Mouse (Mus musculus) C2C12 (cell line): ENCODE results near the gene Unc119. TPM values are rescaled to one million over a fixed set of nuclear protein-coding genes. Genes with fewer than 3 reads are reported as not detected.

Source experiments
- H3K27me3 ChIP-seq: one replicate; pipeline ENCODE4 v1.6.1; 2011; ENCODE audit not compliant: control insufficient read depth, insufficient read depth, insufficient read length
- H3K36me3 ChIP-seq: one replicate; pipeline ENCODE4 v1.6.1; 2011; ENCODE audit not compliant: control insufficient read depth, insufficient read depth
- H3K4me3 ChIP-seq: one replicate; pipeline ENCODE4 v1.5.1; 2011; ENCODE audit warnings: mild to moderate bottlenecking, control low read depth; ENCODE audit not compliant: poor library complexity, insufficient read depth, severe bottlenecking
- H3K79me2 ChIP-seq: one replicate; pipeline ENCODE4 v1.6.1; 2011; ENCODE audit not compliant: control insufficient read depth, insufficient read depth
- H3K79me3 ChIP-seq: one replicate; pipeline ENCODE4 v1.6.1; 2011; ENCODE audit warnings: low read depth, control low read depth
- H3ac ChIP-seq: one replicate; pipeline ENCODE3; 2011; ENCODE audit warnings: low read depth; ENCODE audit not compliant: control insufficient read depth, insufficient read length
- CEBPB ChIP-seq: IDR thresholded peaks from one replicate; pipeline ENCODE4 v1.6.1; 2011; ENCODE audit warnings: low read depth, mild to moderate bottlenecking, control low read depth, moderate library complexity
- CTCF ChIP-seq: IDR thresholded peaks from one replicate; pipeline ENCODE4 v1.5.1; 2011; ENCODE audit not compliant: control insufficient read depth, insufficient read depth, insufficient read length
- FOSL1 ChIP-seq: IDR thresholded peaks from one replicate; pipeline ENCODE4 v1.8.0; 2011; ENCODE audit warnings: mild to moderate bottlenecking, low read length; ENCODE audit not compliant: poor library complexity, insufficient read depth, severe bottlenecking
- MAX ChIP-seq: IDR thresholded peaks from one replicate; pipeline ENCODE4 v1.6.1; 2011; ENCODE audit warnings: mild to moderate bottlenecking, control low read depth
- MYOD1 ChIP-seq: IDR thresholded peaks from one replicate; pipeline ENCODE4 v1.6.1; 2011; ENCODE audit warnings: low read depth; ENCODE audit not compliant: control insufficient read depth, insufficient read length
- MYOG ChIP-seq: IDR thresholded peaks from one replicate; pipeline ENCODE4 v1.6.1; 2011; ENCODE audit not compliant: control insufficient read depth, insufficient read length; ENCODE audit errors: extremely low read depth
- USF1 ChIP-seq: IDR thresholded peaks from one replicate; pipeline ENCODE4 v1.6.1; 2011; ENCODE audit warnings: low read depth, mild to moderate bottlenecking, control low read depth, moderate library complexity
- polyA plus RNA-seq: library from polyadenylated mRNA; unstranded; fragments of >200 nt; fragmentation: generic; extraction: Trizol; gene quantifications from one replicate; pipeline ENCODE4 v1.2.1, GENCODE M21; 2012; ENCODE audit warnings: missing spikeins

Gene Unc119
- polyA plus RNA-seq, 1 experiment, result 29.5 TPM

DNA sequence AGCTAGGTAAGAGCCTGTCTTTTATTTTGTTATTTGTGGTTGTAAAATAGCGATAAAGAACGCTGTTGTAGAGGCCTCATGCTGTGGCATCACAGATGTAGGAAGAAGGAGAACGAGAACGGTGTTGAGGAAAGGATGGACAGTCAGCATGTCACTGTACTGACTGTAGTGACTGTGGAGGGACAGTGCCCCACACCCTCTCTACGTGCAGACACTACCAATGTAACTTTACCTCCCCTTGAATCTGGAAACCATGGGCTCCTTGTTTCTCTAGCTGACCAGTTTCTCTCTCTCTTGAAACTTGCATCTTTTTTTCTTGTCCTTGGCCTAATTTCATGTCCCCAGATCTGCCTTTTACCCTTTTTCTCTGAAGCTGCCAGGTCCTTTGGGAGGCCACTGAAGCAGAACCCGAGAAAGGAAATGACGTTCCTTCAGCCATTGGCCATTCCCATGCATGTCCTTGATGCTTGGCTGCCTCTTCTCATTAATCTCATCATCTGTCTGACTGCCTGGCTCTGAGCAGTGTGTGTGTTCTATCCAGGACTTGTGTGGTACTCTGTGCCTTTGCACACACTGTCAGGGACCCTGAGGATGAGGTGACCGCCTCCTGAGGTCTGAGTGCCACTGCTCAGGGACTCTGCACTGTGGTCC is 32.3 kb upstream of the Unc119 start:
- Histone ChIP-seq H3K4me3 (no peak overlapping the region), H3K79me2 (peaks cover 38% of the 10 kb centered on the region), H3K36me3 (peaks cover 93% of the 10 kb centered on the region), H3ac (no peak overlapping the region), H3K27me3 (no peaks in the 10 kb centered on the region), H3K79me3 (peaks cover 21% of the 10 kb centered on the region)
- TF ChIP-seq CTCF, result no peak
- no peak for TF ChIP-seq MYOD1
- no peak for TF ChIP-seq MAX
- TF ChIP-seq FOSL1, result no peak
- no peak for TF ChIP-seq USF1
- TF ChIP-seq CEBPB, result no peak
- no peak for TF ChIP-seq MYOG

DNA sequence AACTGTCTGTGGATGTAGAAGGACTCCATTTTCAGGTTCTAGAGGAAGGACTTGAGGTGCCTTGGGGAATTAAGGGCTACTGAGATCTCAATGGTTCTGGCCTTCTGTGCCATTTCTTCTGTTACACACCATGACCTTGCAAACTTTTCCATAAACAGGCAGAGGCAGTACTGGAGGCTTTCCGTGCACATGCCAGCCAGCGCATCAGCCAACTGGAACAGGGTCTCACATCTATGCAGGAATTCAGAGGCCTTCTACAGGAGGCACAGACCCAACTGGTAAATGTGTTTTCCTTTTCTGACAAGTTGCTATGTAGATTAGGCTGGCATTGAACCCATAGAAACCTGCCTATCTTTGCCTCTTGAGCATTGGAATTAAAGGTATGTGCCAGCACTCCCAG is 29.6 kb upstream of the Unc119 start:
- Histone ChIP-seq H3ac (no peak overlapping the region), H3K79me2 (peaks cover 12% of the 10 kb centered on the region), H3K36me3 (peaks cover 95% of the 10 kb centered on the region), H3K4me3 (no peak overlapping the region), H3K27me3 (no peaks in the 10 kb centered on the region), H3K79me3 (peaks cover 4% of the 10 kb centered on the region)
- no peak for TF ChIP-seq MYOD1

DNA sequence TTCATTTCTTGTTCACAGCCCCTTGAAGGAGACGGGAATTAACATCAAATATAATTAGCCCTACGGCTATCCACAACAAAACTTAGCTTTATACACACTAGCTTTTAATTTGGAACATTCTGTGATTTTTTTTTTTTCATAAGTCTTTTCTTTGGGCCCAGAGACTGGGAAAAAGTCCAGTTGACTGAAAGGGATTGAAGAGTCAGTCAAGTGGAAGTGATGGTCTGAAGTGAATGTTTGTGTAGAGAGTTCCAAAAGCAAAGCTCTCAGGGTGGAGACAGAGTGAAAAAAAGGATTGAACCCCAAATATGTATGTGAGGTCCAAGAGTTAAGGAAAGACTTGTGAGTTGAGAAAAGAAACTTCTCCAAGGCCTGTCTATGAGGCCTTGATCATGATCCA is 24.9 kb upstream of the Unc119 start:
- peaks cover 92% of the 10 kb centered on the region for H3K36me3 ChIP-seq

DNA sequence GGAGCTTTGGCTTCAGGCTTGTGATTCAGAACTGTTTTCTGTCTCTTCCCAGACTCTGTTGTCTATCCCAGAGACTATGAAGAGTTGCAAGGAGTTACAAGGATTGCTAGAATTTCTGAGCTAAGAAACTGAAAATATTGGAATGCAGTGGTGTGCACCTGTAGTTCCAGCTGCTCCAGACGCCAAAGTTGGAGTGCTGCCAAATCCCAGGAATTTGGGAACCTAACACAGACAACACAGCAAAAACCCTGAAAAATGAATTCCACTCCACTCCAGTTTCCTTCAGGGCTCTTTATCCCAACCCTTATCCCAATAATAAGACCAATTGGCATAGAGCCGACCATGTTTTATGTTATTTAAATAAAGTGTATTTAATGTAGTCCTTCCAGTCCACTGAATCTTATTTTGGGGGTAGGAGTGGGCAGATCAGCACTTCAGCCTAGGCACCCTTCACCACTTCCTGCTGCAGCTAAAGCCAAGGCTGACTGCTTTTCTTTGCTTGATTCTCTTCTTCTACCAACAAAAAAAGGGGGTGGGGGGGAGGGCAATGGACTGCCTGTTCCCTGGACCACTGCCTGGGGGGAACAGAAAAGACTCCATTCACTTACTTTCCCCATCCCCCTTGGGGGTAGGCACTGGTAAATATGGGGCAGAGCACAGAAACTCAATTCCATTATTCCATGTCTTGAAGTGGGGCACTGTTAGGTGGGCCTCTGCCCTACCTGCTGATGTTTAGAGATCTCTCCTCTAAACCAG is 21.0 kb upstream of the Unc119 start:
- no peak for TF ChIP-seq CTCF
- H3ac ChIP-seq, result no peak overlapping the region
- H3K27me3 ChIP-seq, result no peaks in the 10 kb centered on the region
- peaks cover 61% of the 10 kb centered on the region for H3K36me3 ChIP-seq
- H3K79me2 ChIP-seq, result no peaks in the 10 kb centered on the region
- no peak overlapping the region for H3K4me3 ChIP-seq
- H3K79me3 ChIP-seq, result no peaks in the 10 kb centered on the region

More for the DNA sequence above, 24.9 kb upstream of the Unc119 start:
- Histone ChIP-seq H3K79me2 (no peaks in the 10 kb centered on the region), H3ac (no peak overlapping the region), H3K27me3 (no peaks in the 10 kb centered on the region), H3K79me3 (no peaks in the 10 kb centered on the region), H3K4me3 (no peak overlapping the region)
- TF ChIP-seq MYOG (no peak), CEBPB (no peak), USF1 (no peak), MAX (no peak), FOSL1 (no peak), CTCF (no peak), MYOD1 (no peak)

DNA sequence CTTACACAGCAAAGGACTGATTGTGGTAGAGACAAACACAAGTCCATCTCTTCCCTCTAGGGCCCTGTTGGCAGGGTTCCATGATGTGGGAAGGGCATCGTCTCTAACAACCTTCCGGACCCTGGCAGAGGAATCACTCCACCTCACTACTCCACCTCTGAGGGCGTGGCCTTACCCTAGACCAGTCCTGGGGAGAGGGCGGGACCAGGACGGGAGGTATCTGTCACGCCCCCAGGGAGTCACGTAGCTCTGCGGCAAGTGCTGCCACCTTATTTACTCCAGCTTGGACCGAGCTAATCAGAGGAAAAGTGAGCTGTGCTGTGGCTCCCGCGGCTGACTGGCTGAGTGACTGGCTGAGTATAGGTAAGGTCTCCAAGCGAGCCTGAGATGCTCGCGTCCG is 20.4 kb upstream of the Unc119 start, which contains the start of gene Aldoc:
Aldoc (plus strand) TSS at position 109 of the 400 bp plus-strand sequence.
- H3K4me3 ChIP-seq, result no peak within 1 kb of the TSS
- no peaks in the 10 kb centered on the region for H3K79me2 ChIP-seq
- H3K79me3 ChIP-seq, result no peaks in the 10 kb centered on the region
- H3K27me3 ChIP-seq, result no peaks in the 10 kb centered on the region
- no peak for TF ChIP-seq MYOG
- TF ChIP-seq CTCF, result no peak
- no peak for TF ChIP-seq MYOD1
- TF ChIP-seq MAX, result no peak
- TF ChIP-seq USF1, result no peak
- TF ChIP-seq FOSL1, result no peak
- H3ac ChIP-seq, result no peak within 1 kb of the TSS
- peaks cover 55% of the 10 kb centered on the region for H3K36me3 ChIP-seq

DNA sequence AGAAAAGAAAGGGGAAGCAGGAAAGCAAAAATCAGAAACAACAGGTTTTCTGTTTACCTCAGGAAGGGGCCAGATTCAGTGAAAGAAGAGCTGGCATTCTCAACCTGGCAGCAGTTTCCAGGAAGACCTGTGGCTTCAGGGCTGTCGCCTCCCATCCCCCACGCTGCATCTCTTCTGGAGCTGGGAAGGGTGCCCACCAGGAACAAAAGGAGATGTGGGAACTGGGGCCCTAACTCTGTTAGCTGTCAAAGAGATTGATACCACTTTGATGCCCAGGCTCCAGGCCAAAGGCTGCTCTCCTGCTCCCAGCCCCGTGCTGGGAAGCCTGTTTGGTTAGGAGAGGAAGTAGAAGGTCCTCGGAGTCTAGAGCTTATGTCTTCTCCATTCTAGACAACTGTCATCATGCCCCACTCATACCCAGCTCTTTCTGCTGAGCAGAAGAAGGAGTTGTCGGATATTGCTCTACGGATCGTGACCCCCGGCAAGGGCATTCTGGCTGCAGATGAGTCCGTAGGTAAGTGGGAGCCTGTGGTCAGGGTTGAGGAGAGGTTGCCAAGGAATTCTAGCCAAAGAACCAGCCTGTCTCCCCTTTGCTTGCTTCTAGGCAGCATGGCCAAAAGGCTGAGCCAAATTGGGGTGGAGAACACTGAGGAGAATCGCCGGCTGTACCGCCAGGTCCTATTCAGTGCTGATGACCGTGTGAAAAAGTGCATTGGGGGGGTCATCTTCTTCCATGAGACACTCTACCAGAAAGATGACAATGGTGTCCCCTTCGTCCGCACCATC is 19.1 kb upstream of the Unc119 start:
- H3K4me3 ChIP-seq, result no peak overlapping the region
- H3K79me3 ChIP-seq, result no peaks in the 10 kb centered on the region
- no peaks in the 10 kb centered on the region for H3K79me2 ChIP-seq
- peaks cover 43% of the 10 kb centered on the region for H3K36me3 ChIP-seq
- no peak overlapping the region for H3ac ChIP-seq
- H3K27me3 ChIP-seq, result no peaks in the 10 kb centered on the region
- TF ChIP-seq CTCF, result no peak
- TF ChIP-seq MYOD1, result no peak
- no peak for TF ChIP-seq MYOG
- no peak for TF ChIP-seq FOSL1
- no peak for TF ChIP-seq USF1
- TF ChIP-seq MAX, result no peak
- TF ChIP-seq CEBPB, result no peak
